Mouse (Mus musculus) urinary bladder, adult 18-20 months (tissue): ENCODE measurements at regions not wholly inside any gene's neighbourhood (a gene's known extent, or its start where the extent isn't known, plus 50 kb on each side); places are given as distances from the start of the nearest gene placed in this dataset.
A peak's percentile ranks its signal among the peaks of the same experiment; 100 is the strongest.

Experiments used
- DNase-seq, 2 experiments: peaks; one replicate each; pipeline ENCODE4 v3.0.0; 2022; ENCODE audit warnings: low spot score in 2 of 2, mixed read lengths in 2 of 2

GRCm38 (mm10) chr3:10697698-10698452, 362.4 kb upstream of the Gm38303 start:
- DNase-seq = no peak

GRCm38 (mm10) chr3:10685501-10685951, 350.0 kb upstream of the Gm38303 start:
- no peak for DNase-seq

- DNase-seq = peak in 1 of 2 experiments; percentile 6
These were observed 349.5 kb upstream of the Gm38303 start for GRCm38 (mm10) chr3:10684885-10685500.

- DNase-seq = no peak
These were observed 346.5 kb upstream of the Gm38303 start for GRCm38 (mm10) chr3:10681938-10682337.

GRCm38 (mm10) chr3:10647975-10648511, 312.6 kb upstream of the Gm38303 start:
- no peak for DNase-seq
